Mouse (Mus musculus): ENCODE results near the gene Eef2kmt. TPM values are rescaled to one million over a fixed set of nuclear protein-coding genes. Genes with fewer than 3 reads are reported as not detected.

Eef2kmt gene
- polyA plus RNA-seq, 1 experiment from 2014 or later: 31.2 TPM

DNA sequence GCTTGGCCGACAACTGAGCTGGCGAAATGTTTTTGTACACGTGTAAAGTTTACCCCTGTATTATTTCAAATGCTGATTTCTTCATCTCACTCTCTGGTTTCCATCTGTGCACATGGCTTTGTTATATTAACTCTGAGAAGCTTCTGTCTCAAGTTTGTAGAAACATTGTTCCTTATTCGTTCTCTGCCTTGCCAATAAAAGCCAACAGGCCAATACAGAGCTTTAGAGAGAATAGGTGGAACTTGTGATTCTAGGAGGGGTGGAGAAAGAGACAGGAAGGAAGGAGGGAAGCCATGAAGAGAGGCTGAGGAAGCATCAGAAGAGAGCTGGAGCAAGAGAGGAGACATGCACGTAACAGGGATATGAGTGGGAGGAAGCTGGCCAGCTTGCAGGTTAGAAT is 49.7 kb downstream of the Eef2kmt start:
- no peak overlapping the region for H3K4me2 ChIP-seq (ENCODE audit: low read length)

DNA sequence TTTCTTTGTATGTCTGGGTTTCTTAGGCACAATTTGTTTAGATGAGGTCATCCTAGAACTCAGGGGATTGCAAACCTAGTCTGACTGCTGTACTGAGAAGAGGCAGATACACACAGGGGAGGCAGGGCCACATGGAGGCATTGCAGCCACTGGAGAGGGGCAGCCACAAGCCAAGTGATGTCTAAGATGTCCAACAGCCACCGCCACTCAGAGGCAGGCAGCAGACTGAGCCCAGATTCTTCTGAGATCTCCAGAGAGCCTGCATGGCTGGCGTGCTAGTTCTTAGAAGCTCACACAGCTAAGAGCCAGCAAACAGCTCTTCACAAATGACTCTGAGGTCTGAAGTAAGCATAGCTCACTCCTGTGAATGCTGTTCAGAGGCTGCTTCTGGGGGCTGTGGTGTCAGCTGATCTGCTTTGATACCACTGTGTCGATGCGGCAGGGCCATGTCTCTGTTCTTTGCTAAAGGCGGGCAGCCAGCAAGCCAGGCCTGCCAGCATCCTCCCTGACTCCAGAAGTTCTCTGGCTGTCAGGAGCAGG is 50.3 kb downstream of the Eef2kmt start:
- no peak overlapping the region for H3K9ac ChIP-seq (ENCODE audit: low read length)
- 0 out of 2 replicates have a peak, but pooled peaks cover 5% of the 10 kb centered on the region for H3K36me3 ChIP-seq (ENCODE audit: control insufficient read depth, insufficient read depth, low read length)
- H3K9me3 ChIP-seq (ENCODE audit: control insufficient read depth, low read length): no peaks in the 10 kb centered on the region
- 52% methylated on average over 5 of the region's 5 CpGs for WGBS
- H3K27ac ChIP-seq (replicated peaks in 1 of 2; ENCODE audit: control insufficient read depth in 1 of 2, insufficient read depth in 1 of 2, low read depth in 2 of 2, low read length in 2 of 2): no peak overlapping the region
- peaks cover 6% of the 10 kb centered on the region in 2 experiments; a peak in 2 of 4 replicates for H3K4me1 ChIP-seq (ENCODE audit: control insufficient read depth in 2 of 2, insufficient read depth in 2 of 2, low read length in 2 of 2)
- H3K4me3 ChIP-seq (ENCODE audit: control insufficient read depth in 1 of 2, insufficient read depth in 1 of 2, low read depth in 1 of 2, low read length in 2 of 2): no peak overlapping the region
- no peaks in the 10 kb centered on the region for H3K27me3 ChIP-seq (ENCODE audit: control insufficient read depth, insufficient read depth, low read length)
- ATAC-seq (ENCODE audit: insufficient number of reproducible peaks, insufficient read depth, low FRiP score, low read depth): no peak
- H3K4me2 ChIP-seq (ENCODE audit: low read length): no peak overlapping the region

More for the DNA sequence above, 49.7 kb downstream of the Eef2kmt start:
- Histone ChIP-seq H3K9me3 (ENCODE audit: control insufficient read depth, low read length) (no peaks in the 10 kb centered on the region), H3K9ac (ENCODE audit: low read length) (no peak overlapping the region), H3K27me3 (ENCODE audit: control insufficient read depth, insufficient read depth, low read length) (no peaks in the 10 kb centered on the region), H3K4me3 (ENCODE audit: control insufficient read depth in 1 of 2, insufficient read depth in 1 of 2, low read depth in 1 of 2, low read length in 2 of 2) (no peak overlapping the region), H3K27ac (replicated peaks in 1 of 2; ENCODE audit: control insufficient read depth in 1 of 2, insufficient read depth in 1 of 2, low read depth in 2 of 2, low read length in 2 of 2) (no peak overlapping the region), H3K36me3 (ENCODE audit: control insufficient read depth, insufficient read depth, low read length) (no peaks in the 10 kb centered on the region), H3K4me1 (ENCODE audit: control insufficient read depth in 2 of 2, insufficient read depth in 2 of 2, low read length in 2 of 2) (peaks cover 6% of the 10 kb centered on the region in 2 experiments; a peak in 2 of 4 replicates)
- 58% methylated on average over 5 of the region's 5 CpGs for WGBS
- ATAC-seq (ENCODE audit: insufficient number of reproducible peaks, insufficient read depth, low FRiP score, low read depth): no peak

DNA sequence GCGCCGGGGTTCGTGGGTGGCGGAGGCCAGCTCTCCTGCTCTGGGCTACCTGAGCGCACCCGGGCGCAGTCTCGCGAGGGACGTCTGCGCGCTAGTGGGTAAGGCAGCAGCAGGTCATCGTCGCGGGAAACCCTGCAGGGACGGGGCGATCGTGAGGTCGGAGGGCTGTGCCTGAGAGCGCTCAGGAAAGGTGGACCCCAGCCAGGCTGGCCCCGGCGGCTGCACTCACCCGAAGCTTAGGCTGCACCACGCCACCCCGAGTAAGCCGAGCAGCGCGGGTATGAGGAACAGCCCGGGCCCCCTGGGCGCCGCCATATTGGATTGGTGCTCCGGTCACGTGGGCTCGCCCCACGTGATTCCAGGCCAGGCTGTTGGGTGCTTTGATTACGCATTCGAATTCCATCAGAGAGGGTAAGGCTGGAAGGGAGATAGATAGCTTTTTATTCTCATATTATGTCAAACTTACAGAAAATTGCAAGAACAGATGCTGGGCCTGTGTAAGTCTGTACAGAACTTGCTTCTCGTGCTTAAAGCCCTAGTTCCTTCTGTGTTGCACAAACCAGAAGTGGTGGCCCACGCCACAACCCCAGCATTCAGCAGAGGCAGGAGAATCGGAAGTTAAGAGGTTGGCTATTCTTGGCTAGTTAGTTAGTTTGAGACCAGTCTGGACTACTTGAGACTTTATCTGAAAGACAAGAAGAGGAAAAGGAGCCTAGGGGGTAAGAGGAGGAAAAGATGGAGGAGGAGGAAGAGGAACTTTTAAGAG is 51.9 kb downstream of the Eef2kmt start, which contains the start of gene Nagpa:
Nagpa (minus strand) TSS at position 345 of the 766 bp plus-strand sequence.
- WGBS: 3% methylated on average over 39 of the region's 40 CpGs
- peak; percentile 82; the same call in 1 of the 2 replicates for ATAC-seq (ENCODE audit: insufficient number of reproducible peaks, insufficient read depth, low FRiP score, low read depth)
- Histone ChIP-seq H3K4me3 (ENCODE audit: control insufficient read depth in 1 of 2, insufficient read depth in 1 of 2, low read depth in 1 of 2, low read length in 2 of 2) (peak within 1 kb of the TSS; percentile 87 to 91), H3K36me3 (ENCODE audit: control insufficient read depth, insufficient read depth, low read length) (peaks cover 21% of the 10 kb centered on the region), H3K27me3 (ENCODE audit: control insufficient read depth, insufficient read depth, low read length) (no peaks in the 10 kb centered on the region), H3K4me1 (ENCODE audit: control insufficient read depth in 2 of 2, insufficient read depth in 2 of 2, low read length in 2 of 2) (peaks cover 6% of the 10 kb centered on the region in 2 experiments; a peak in 2 of 4 replicates), H3K4me2 (ENCODE audit: low read length) (peak within 1 kb of the TSS; percentile 98), H3K9ac (ENCODE audit: low read length) (peak within 1 kb of the TSS; percentile 77), H3K9me3 (ENCODE audit: control insufficient read depth, low read length) (no peaks in the 10 kb centered on the region), H3K27ac (replicated peaks in 1 of 2; ENCODE audit: control insufficient read depth in 1 of 2, insufficient read depth in 1 of 2, low read depth in 2 of 2, low read length in 2 of 2) (0 out of 4 replicates have a peak within 1 kb of the TSS, but pooled peaks of 1 of the 2 experiments have one; percentile 24)

DNA sequence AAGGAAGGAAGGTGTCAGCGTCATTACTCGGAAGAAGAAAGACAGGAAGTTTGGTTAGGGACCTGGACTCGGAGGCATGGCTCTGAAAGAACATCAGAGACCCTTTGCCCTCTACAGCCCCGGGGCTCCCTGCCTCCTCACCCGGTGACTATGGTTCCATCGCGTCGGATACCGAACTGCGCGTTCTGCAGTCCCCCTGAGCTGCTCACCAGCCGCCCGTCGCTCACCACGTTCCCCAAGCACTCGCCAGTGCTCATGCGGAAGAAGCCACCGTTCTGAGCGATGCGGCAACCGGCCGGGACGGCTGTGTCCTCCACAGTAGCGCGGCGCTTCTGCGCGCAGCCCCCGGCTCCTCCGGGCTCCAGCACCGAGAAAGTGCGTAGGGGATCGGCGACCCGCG is 52.6 kb downstream of the Eef2kmt start:
- peaks cover 26% of the 10 kb centered on the region for H3K36me3 ChIP-seq (ENCODE audit: control insufficient read depth, insufficient read depth, low read length)
- peaks cover 6% of the 10 kb centered on the region in 2 experiments; a peak in 2 of 4 replicates for H3K4me1 ChIP-seq (ENCODE audit: control insufficient read depth in 2 of 2, insufficient read depth in 2 of 2, low read length in 2 of 2)
- H3K4me3 ChIP-seq (ENCODE audit: control insufficient read depth in 1 of 2, insufficient read depth in 1 of 2, low read depth in 1 of 2, low read length in 2 of 2): peak overlapping the region; percentile 87 to 91
- 2% methylated on average over 36 of the region's 36 CpGs for WGBS
- peak overlapping the region; percentile 98 for H3K4me2 ChIP-seq (ENCODE audit: low read length)
- H3K27me3 ChIP-seq (ENCODE audit: control insufficient read depth, insufficient read depth, low read length): no peaks in the 10 kb centered on the region
- H3K27ac ChIP-seq (replicated peaks in 1 of 2; ENCODE audit: control insufficient read depth in 1 of 2, insufficient read depth in 1 of 2, low read depth in 2 of 2, low read length in 2 of 2): 0 out of 4 replicates have a peak overlapping the region, but pooled peaks of 1 of the 2 experiments have one; percentile 24
- H3K9ac ChIP-seq (ENCODE audit: low read length): peak overlapping the region; percentile 77
- no peak for ATAC-seq (ENCODE audit: insufficient number of reproducible peaks, insufficient read depth, low FRiP score, low read depth)
- H3K9me3 ChIP-seq (ENCODE audit: control insufficient read depth, low read length): no peaks in the 10 kb centered on the region

- no peaks in the 10 kb centered on the region for H3K9me3 ChIP-seq (ENCODE audit: control insufficient read depth, low read length)
- no peak overlapping the region for H3K27ac ChIP-seq (replicated peaks in 1 of 2; ENCODE audit: control insufficient read depth in 1 of 2, insufficient read depth in 1 of 2, low read depth in 2 of 2, low read length in 2 of 2)
- H3K36me3 ChIP-seq (ENCODE audit: control insufficient read depth, insufficient read depth, low read length): peaks cover 26% of the 10 kb centered on the region
- H3K4me3 ChIP-seq (ENCODE audit: control insufficient read depth in 1 of 2, insufficient read depth in 1 of 2, low read depth in 1 of 2, low read length in 2 of 2): peak overlapping the region; percentile 87 to 91; a peak in 3 of 4 replicates
- WGBS: 8% methylated on average over 4 of the region's 4 CpGs
- no peaks in the 10 kb centered on the region for H3K27me3 ChIP-seq (ENCODE audit: control insufficient read depth, insufficient read depth, low read length)
- no peak overlapping the region for H3K9ac ChIP-seq (ENCODE audit: low read length)
- no peak for ATAC-seq (ENCODE audit: insufficient number of reproducible peaks, insufficient read depth, low FRiP score, low read depth)
- peaks cover 6% of the 10 kb centered on the region in 2 experiments; a peak in 2 of 4 replicates for H3K4me1 ChIP-seq (ENCODE audit: control insufficient read depth in 2 of 2, insufficient read depth in 2 of 2, low read length in 2 of 2)
- H3K4me2 ChIP-seq (ENCODE audit: low read length): peak overlapping the region; percentile 98
Observed at GRCm38 (mm10) chr16:5202681-5203080, 53.1 kb downstream of the Eef2kmt start.

DNA sequence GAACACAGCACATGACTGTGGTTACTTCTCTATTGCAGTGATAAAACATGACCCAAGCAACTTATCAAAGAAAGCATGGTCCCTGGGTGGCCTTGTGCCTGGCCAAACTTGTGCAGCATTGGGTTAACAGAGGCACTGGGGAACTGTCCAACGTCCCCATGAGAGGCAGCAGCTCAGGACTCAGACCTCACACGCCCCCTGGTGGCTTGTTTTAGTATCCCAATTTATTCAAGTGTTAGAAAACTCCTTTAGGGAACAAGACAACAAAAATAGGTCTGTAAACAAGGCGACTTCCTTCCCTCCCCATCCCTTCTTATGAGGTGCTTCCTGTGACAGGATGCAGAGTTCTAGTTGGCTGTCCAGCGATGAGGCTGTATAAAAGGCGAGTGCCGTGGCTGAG is 60.7 kb downstream of the Eef2kmt start:
- no peak for ATAC-seq (ENCODE audit: insufficient number of reproducible peaks, insufficient read depth, low FRiP score, low read depth)
- Histone ChIP-seq H3K9me3 (ENCODE audit: control insufficient read depth, low read length) (no peaks in the 10 kb centered on the region), H3K27me3 (ENCODE audit: control insufficient read depth, insufficient read depth, low read length) (no peaks in the 10 kb centered on the region), H3K9ac (ENCODE audit: low read length) (no peak overlapping the region), H3K4me2 (ENCODE audit: low read length) (no peak overlapping the region), H3K4me3 (ENCODE audit: control insufficient read depth in 1 of 2, insufficient read depth in 1 of 2, low read depth in 1 of 2, low read length in 2 of 2) (no peak overlapping the region), H3K27ac (replicated peaks in 1 of 2; ENCODE audit: control insufficient read depth in 1 of 2, insufficient read depth in 1 of 2, low read depth in 2 of 2, low read length in 2 of 2) (no peak overlapping the region), H3K4me1 (ENCODE audit: control insufficient read depth in 2 of 2, insufficient read depth in 2 of 2, low read length in 2 of 2) (no peaks in the 10 kb centered on the region), H3K36me3 (ENCODE audit: control insufficient read depth, insufficient read depth, low read length) (peaks cover 27% of the 10 kb centered on the region)
- 23% methylated on average over 6 of the region's 6 CpGs for WGBS

All from heart, embryonic 14.5 days (tissue).